Mouse (Mus musculus): Measurements from ENCODE around the gene Mpig6b.
A peak's percentile ranks its signal among the peaks of the same experiment; 100 is the strongest.

Gene Mpig6b

DNA sequence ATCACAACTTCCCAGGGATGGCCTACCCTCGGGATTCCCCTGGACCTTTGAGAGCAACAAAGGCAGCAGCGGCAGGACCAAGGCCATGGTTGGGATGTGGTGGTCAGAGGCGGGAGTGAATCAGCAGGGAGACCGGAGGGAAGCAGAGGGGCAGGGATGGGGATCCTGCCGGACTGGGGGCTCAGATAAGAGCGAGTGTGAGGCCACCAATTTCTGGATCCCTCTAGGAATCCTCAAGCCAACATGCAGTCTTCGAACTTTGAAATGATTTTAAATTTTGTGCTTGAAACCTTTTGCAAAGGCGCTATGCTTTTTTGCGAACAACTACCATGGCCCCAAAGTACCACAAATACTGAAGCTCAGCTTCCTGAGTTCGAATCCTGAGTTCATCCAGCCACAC, at the start of gene Mpig6b:
Gene Mpig6b (minus strand): TSS at position 101 of the 400 bp plus-strand sequence.
- no peak for DNase-seq

DNA sequence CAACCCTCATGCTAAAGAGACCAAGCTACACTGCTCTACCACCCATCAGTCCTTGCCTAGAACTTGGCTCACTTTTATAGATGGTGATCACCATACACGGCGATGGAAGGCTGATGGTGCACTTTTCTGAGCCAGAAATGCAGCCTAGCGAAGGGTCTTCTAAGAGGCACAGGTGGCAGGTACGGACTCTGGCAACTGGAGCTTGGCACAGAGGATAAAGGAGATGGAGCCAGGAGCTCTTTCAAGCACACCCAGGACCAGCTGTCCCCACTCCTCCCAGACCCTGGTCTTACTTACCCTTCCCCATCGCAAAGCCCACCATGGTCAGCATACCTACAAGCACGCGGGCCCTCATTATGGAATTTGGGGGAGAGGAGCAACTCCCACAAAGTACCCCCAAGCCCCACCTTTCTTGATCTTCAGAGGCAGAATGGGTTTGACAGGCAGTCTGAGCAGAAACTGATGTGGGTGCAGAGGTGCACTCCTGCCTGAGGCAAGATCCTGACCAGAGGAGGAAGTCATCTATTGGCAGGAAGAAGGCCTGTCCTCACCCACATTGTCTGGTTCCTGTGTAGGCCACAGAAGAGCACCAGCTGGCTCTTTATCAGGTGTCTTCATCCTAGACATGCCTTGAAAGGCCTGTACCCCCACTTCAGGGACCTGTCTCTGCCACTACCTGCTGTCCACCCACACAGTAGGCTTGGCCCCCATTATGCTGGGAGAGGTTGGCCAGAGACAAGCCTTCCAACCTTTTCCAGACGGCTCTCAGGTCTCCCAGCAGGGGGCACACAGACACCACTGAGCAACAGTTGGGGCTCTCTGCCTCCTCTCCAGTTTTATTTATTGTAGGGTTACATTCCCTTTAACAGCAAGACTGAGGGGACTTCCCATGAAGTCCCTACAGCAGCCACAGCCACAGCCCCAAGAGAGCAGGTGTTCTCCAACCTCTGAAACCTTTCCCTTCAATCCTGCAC, 49.3 kb upstream of the Mpig6b start, which contains the start of gene Ly6g5b:
Gene Ly6g5b (minus strand): TSS at position 383 of the 974 bp plus-strand sequence.
- no peak for DNase-seq

- DNase-seq: no peak
These were observed 45.8 kb upstream of the Mpig6b start for GRCm38 (mm10) chr17:35111774-35112173.

DNA sequence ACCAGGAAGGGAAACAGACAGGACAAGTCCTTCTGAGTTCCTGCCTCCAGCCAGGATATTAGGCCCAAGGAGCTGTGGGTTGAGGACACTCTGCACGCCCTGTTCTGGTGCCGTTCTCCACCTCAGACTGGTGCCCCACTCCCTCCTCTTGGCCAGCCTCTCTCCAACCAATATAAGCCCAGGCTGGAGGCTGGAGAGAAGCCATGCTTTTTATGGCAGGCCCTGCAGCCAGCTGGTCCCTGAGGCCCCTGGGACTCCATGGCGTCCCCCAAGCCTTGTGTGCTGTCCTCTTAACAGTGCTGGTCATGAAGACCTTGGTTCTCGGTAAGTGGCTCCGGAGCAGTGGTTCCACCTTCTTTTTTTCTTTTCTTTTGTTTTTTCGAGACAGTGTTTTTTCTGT, 42.1 kb upstream of the Mpig6b start, which contains the start of gene Ly6g5c:
Gene Ly6g5c (plus strand): TSS at position 183 of the 400 bp plus-strand sequence.
- DNase-seq: no peak

- DNase-seq: no peak
These were observed 40.5 kb upstream of the Mpig6b start for GRCm38 (mm10) chr17:35106522-35106921.

DNA sequence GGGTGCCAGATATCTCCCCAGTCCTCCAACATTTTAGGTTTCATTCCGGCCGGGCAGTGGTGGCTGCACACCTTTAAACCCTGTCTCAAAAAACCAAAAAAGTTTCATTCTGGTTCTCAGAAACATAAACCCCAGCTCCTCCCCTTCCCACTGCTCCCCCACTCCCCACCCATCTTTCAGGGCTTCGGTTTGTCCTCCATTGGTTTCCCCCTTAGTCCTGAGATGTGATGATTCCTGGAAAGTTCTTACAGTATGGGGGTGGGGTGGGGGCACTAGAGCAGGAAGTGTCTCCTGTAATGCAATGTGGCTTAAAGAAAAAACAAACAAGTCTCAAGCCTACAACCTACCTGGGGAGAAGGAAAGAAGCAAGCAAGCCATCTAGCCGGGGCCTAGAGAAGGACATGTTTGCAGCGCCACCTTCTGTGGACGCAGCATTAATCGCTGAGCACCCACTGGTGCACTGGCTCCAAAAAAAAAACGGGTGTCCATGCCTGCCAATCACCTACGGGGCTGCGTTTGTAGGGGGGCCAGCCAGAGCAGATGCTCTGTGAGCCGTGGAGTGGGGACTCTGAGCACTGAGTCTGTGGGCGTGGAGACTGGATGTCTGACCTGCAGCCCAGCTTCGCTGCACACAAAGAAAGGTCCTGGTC, 39.9 kb upstream of the Mpig6b start:
- DNase-seq: peak; percentile 27 to 41

DNA sequence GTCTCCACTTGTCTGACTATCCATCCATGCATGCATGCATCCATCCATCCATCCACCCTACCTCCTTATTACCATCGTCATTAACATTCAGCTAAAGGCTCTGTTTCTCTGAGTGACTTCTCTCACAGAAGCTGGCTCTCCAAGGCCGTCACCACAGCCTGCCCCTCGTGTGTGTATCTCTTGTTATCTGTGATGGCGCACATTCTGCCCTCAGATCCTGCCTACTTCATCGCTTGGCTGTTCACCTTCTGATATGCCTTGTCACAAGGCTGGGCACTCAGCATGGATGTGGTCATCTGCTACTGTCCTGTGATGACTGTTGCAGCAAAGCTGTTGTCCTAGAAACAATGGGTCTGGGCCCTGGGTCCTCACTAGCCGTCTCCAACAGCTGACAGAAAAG, 38.8 kb upstream of the Mpig6b start:
- no peak for DNase-seq

GRCm38 (mm10) chr17:35104079-35104478, 38.1 kb upstream of the Mpig6b start:
- DNase-seq: no peak

DNA sequence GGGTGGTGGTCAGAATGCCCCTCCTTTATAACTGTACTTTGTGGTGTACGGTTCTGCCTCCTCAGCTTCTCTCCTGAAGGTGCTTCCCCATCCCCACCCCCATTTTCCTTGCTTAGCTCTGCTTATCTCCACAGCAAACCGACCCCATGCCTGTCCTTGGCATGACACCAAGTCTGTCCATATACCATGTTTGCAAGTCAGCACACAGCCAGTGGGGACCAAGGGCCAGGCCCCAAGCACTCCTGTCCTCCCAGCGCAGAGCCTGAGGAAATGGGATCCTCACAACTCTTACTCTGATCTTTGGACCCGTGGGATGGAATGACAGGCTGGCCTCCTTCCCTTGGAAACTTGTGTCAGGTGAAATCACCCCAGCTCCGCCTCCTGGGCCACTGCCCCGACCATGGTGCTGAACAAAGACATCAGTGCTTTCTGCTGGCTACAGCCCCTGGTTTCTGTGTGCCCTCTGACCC, 37.3 kb upstream of the Mpig6b start:
- no peak for DNase-seq

DNA sequence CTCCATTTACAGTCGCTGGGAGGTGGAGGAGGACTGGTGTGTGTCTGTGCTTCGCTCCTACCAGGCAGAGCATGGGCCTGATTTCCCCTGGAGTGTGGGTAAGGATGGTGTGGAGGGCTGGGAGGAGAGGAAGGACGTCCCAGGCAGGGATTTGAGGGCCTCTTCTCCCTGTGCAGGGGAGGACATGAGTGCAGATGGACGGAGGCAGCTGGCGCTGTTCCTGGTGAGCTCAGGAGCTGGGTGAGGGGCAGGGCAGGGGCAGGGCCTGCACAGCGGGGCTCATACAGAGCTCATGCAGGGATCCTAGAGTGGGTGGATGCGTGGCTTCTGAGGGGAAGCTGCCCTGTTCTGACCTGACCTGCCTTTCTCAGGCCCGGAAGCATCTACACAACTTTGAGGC, 36.3 kb upstream of the Mpig6b start:
- no peak for DNase-seq

- no peak for DNase-seq
These were observed 35.2 kb upstream of the Mpig6b start for GRCm38 (mm10) chr17:35101161-35101560.

DNA sequence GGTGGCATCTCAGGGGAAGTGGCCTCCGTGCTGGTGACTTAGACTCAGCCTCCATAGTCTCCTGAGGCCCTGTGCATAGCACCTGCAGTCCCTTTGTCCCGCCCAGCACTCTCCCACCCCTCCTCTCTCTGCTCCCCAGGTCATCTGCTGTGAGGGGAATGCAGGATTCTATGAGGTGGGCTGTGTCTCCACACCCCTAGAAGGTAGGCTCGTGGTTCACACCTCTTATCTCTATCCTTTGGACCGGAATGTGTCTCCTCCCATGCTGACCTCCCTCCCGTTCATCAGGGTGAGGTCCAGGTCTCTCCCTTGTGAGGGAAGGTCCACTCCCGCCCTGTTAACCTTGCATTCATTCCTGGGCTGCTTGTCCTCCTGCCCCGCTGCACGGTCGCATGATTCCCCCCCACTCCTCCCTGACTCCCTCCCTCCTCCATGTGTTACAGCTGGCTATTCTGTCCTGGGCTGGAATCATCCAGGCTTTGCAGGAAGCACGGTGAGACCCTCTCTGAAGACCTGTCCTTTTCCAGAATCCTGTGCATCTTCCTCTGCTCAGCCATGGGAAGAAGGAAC, 34.3 kb upstream of the Mpig6b start:
- DNase-seq: no peak

- DNase-seq: no peak
These were observed 31.2 kb upstream of the Mpig6b start for GRCm38 (mm10) chr17:35097164-35097655.

DNA sequence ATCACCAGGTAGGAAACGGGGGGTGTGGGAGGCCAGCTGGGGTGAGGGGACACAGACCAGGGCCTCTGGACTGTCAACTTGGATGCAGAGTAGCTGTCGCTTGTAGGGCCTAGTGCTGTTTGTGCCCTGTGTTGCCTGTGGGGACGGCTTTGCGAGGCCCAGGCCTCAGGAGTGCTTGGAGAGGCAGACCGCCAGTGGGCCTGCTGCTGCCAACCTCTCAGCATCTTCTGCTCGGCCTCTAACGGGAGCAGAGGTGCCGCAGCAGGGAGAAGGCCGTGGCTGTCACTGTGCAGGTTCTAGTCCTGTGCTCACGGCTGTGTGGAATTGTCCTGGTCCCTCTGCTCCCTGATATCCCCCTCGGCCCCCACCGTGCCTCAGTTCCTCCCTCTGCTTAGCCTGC, 30.6 kb upstream of the Mpig6b start:
- no peak for DNase-seq

DNA sequence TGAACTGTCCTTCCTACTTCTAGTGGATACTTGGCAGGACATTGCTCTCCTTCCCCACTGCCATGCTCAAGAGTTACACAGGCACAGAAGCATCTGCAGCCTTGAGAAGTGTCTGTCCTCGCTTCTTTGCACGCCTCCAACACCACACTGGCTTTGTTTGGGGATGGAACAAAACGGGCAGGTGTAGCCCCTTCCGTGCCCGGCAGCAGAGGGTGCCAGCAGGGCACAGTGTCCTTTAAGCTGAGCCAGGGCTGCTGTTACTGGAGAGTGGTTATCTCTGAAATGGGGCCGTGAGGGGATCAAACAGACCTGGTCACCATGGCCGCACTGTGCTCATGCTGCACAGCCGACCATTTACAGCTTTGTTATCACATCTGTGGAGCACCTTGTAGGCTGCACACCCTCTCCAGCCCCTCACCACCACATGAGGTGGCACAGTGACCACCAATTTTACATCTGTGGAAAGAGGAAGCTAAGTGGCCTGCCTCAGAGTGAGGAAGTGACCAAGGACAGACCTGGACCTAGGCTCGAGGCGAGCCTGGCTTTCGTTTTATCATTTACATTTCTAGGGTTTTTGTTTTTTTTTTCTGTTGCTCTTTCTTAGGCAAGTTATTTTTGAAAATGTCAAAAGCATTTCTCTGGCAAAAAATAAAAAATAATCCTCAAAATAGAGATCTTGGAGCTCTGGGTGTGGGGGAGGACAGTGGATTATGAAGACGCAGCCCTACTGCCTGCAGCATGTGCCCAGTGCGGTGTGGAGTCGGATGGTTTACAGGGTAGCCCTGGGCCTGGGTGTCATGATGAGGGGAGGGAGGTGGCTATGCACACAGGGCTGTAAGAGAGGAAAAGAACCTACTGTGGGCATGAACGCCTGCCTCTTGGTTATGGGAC, 28.7 kb upstream of the Mpig6b start:
- DNase-seq: no peak

- DNase-seq: peak; percentile 33 to 55
These were observed 26.6 kb upstream of the Mpig6b start for GRCm38 (mm10) chr17:35092403-35093198.

- DNase-seq: peak in 1 of 2 experiments; percentile 6
These were observed 24.4 kb upstream of the Mpig6b start for GRCm38 (mm10) chr17:35090166-35090932.

DNA sequence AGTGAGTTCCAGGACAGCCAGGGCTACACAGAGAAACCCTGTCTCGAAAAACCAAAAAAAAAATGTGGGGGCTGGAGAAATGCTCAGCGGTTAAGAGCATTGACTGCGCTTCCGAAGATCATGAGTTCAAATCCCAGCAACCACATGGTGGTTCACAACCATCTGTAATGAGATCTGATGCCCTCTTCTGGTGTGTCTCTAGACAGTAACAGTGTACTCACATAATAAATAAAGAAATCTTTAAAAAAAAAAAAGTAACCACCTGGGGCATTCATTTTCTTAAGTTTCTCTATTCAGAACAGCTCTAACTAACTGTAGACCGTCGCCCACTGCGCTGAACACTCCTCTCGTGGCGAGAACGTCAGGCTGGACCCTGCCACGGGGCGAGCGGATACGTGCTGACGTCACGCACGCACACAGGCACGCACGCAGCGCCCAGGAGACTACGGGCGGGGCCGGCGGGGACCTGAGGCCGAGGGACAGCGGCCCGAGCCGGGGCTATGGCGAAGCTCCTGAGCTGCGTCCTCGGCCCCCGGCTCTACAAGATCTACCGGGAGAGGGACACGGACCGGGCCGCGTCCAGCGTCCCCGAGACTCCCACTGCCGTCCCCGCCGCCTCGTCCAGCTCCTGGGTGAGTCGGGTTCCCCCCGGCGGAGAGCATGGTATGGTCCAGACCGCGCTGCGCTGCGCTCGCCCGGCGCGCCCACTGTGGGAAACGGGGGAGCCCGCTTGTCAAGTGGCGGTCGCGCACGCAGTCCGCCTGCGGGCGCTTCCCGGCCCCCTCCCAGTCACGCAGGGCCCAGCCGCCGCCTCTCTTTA, 23.1 kb upstream of the Mpig6b start, which contains the start of gene Abhd16a:
Gene Abhd16a (plus strand): TSS at position 439 of the 820 bp plus-strand sequence.
- peak; percentile 93 to 96 for DNase-seq

DNA sequence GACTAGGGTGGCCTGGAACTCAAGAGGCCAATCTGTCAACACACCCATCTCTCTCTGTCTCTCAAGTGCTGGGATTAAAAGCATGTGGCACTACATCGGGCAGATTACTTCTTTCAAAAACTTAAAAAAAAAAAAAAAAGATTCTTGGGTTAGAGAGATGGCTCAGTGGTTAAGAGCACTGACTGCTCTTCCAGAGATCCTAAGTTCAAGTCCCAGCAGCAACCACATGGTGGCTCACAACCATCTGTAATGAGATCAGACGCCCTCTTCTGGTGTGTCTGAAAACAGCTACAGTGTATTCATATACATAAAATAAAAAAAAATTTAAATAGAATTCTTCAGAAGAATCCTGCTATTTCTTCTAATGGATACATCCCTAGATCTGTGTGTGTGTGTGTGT, 22.2 kb upstream of the Mpig6b start:
- peak in 1 of 2 experiments; percentile 4 for DNase-seq

Measured in lung, adult 18-20 months (tissue).